Mouse (Mus musculus) heart, embryonic 14.5 days (tissue): ENCODE measurements around the gene Tom1. TPM values are rescaled to one million over a fixed set of nuclear protein-coding genes. Genes with fewer than 3 reads are reported as not detected.

Experiments used
- ATAC-seq: fragments of 200-750 bp; cut with Nextera tagmentation; 2 replicates; pipeline ENCODE4 v1.8.0; 2017; ENCODE audit warnings: low read depth, moderate TSS enrichment; ENCODE audit not compliant: insufficient number of reproducible peaks, insufficient read depth, low FRiP score
- H3K27ac ChIP-seq, 2 experiments: fragments of 200-500 bp in 1 of 2; fragments of 300-500 bp in 1 of 2; sonication (generic) in 1 of 2; replicated peaks in 1 of 2; 2 replicates each; pipeline ENCODE4 v1.5.1; 2012 to 2014; ENCODE audit warnings: low read depth in 2 of 2, low read length in 2 of 2, control low read depth in 1 of 2, mild to moderate bottlenecking in 1 of 2, mixed read lengths in 1 of 2; ENCODE audit not compliant: control insufficient read depth in 1 of 2, insufficient read depth in 1 of 2
- H3K27me3 ChIP-seq: fragments of 300-500 bp; sonication (generic); 2 replicates; pipeline ENCODE4 v1.6.1; 2014; ENCODE audit warnings: mild to moderate bottlenecking, low read length, control low read depth; ENCODE audit not compliant: control insufficient read depth, insufficient read depth
- H3K36me3 ChIP-seq: fragments of 300-500 bp; sonication (generic); 2 replicates; pipeline ENCODE4 v1.6.1; 2014; ENCODE audit warnings: mild to moderate bottlenecking, control low read depth, low read length, mixed read lengths; ENCODE audit not compliant: control insufficient read depth, insufficient read depth
- H3K4me1 ChIP-seq, 2 experiments: fragments of 200-500 bp in 1 of 2; fragments of 300-500 bp in 1 of 2; sonication (generic) in 1 of 2; 2 replicates each; pipeline ENCODE4 v1.6.1; 2012 to 2014; ENCODE audit warnings: low read length in 2 of 2, control low read depth in 1 of 2, mixed read lengths in 1 of 2; ENCODE audit not compliant: control insufficient read depth in 2 of 2, insufficient read depth in 2 of 2
- H3K4me2 ChIP-seq: fragments of 300-500 bp; sonication (generic); 2 replicates; pipeline ENCODE4 v1.6.1; 2014; ENCODE audit warnings: mild to moderate bottlenecking, low read length
- H3K4me3 ChIP-seq, 2 experiments: fragments of 200-500 bp in 1 of 2; fragments of 300-500 bp in 1 of 2; sonication (generic) in 1 of 2; 2 replicates each; pipeline ENCODE4 v1.5.1; 2012 to 2014; ENCODE audit warnings: low read length in 2 of 2, mild to moderate bottlenecking in 2 of 2, control low read depth in 1 of 2, low read depth in 1 of 2, moderate library complexity in 1 of 2; ENCODE audit not compliant: control insufficient read depth in 1 of 2, insufficient read depth in 1 of 2
- H3K9ac ChIP-seq: fragments of 300-500 bp; sonication (generic); 2 replicates; pipeline ENCODE4 v1.6.1; 2014; ENCODE audit warnings: mild to moderate bottlenecking, low read length
- H3K9me3 ChIP-seq: fragments of 300-500 bp; sonication (generic); 2 replicates; pipeline ENCODE4 v1.6.1; 2016; ENCODE audit warnings: low read length, control low read depth; ENCODE audit not compliant: control insufficient read depth
- WGBS: fragments of 180-500 bp; shearing (Covaris S2); extraction: QIAGEN DNeasy Blood & Tissue Kit; methylation state at CpG from one replicate; pipeline ENCODE4 v1.1.7; 2014; 5-methylcytosine and 5-hydroxymethylcytosine counted together
- polyA plus RNA-seq: library from polyadenylated mRNA; unstranded; fragments of >200 nt; fragmentation: Nextera tagmentation; extraction: Ambion mirVana; gene quantifications from 2 replicates; pipeline ENCODE4 v1.2.1, GENCODE M21; 2014

Tom1 gene
- polyA plus RNA-seq, 1 experiment from 2014 or later = 45.9 TPM

GRCm38 (mm10) chr8:75110093-75110492 is 76.6 kb downstream of the Tom1 start:
- H3K4me1 ChIP-seq = peaks cover 2 to 12% of the 10 kb centered on the region in 2 experiments; a peak in 3 of 4 replicates
- H3K36me3 ChIP-seq = peaks cover 45% of the 10 kb centered on the region
- ATAC-seq = no peak
- no peaks in the 10 kb centered on the region for H3K9me3 ChIP-seq
- H3K9ac ChIP-seq = peak overlapping the region; percentile 84
- 13% methylated on average over 13 of the region's 13 CpGs for WGBS
- peak overlapping the region; percentile 92 for H3K4me2 ChIP-seq
- peak overlapping the region; percentile 75 to 94 for H3K4me3 ChIP-seq
- H3K27me3 ChIP-seq = no peaks in the 10 kb centered on the region
- no peak overlapping the region for H3K27ac ChIP-seq

- WGBS = 90% methylated on average over 1 of the region's 1 CpGs
- peaks cover 100% of the 10 kb centered on the region for H3K36me3 ChIP-seq
- no peaks in the 10 kb centered on the region for H3K9me3 ChIP-seq
Measured at GRCm38 (mm10) chr8:75118505-75118904, 85.0 kb downstream of the Tom1 start.

GRCm38 (mm10) chr8:75119287-75119686 is 85.8 kb downstream of the Tom1 start:
- no peak for ATAC-seq
- Histone ChIP-seq H3K9ac (no peak overlapping the region), H3K4me3 (no peak overlapping the region), H3K27me3 (no peaks in the 10 kb centered on the region), H3K27ac (no peak overlapping the region), H3K4me1 (no peaks in the 10 kb centered on the region), H3K4me2 (no peak overlapping the region), H3K36me3 (peaks cover 100% of the 10 kb centered on the region), H3K9me3 (no peaks in the 10 kb centered on the region)
- 93% methylated on average over 2 of the region's 2 CpGs for WGBS

More at GRCm38 (mm10) chr8:75118505-75118904, 85.0 kb downstream of the Tom1 start:
- H3K9ac ChIP-seq = no peak overlapping the region
- no peak overlapping the region for H3K4me2 ChIP-seq
- no peaks in the 10 kb centered on the region for H3K27me3 ChIP-seq
- ATAC-seq = no peak
- H3K4me1 ChIP-seq = no peaks in the 10 kb centered on the region
- no peak overlapping the region for H3K4me3 ChIP-seq
- H3K27ac ChIP-seq = no peak overlapping the region

Other genes starting within 250 kb of the Tom1 start
- 0.20 TPM in 1 of 2 replicates, not detected in the other for gene Isx, start 160.5 kb upstream of the Tom1 start, polyA plus RNA-seq
- 24.8 and 25.7 TPM in 2 replicates for gene Hmgxb4, start 40.3 kb upstream of the Tom1 start, polyA plus RNA-seq
- gene Hmox1, start 59.9 kb downstream of the Tom1 start, polyA plus RNA-seq = 14.6 and 19.0 TPM in 2 replicates
- 63.7 and 71.7 TPM in 2 replicates for gene Mcm5, start 75.9 kb downstream of the Tom1 start, polyA plus RNA-seq
- 0.57 and 0.67 TPM in 2 replicates for gene Rasd2, start 180.2 kb downstream of the Tom1 start, polyA plus RNA-seq